Mouse (Mus musculus): ENCODE measurements around the gene Zxdc.

The Zxdc gene

DNA sequence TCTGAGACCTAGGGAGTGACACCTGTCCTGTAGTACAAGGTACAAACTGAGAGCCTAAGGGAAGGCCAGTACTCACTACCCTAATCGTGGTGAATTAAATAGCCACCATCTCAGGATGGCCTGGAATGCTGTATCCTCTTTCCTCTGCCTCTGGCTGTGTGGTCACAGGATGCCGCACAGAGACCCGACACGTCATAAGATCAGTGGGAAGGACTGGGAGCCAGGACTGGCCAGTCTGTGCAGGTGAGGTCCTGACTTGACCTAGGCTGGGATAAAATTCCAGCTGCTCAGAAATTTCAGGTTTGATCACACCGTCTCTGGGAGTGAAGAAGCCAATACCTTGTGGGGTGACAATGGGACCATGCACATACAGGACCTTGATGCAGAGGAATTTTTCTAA is 82.2 kb downstream of the Zxdc start:
- no peak for DNase-seq (ENCODE audit: low read depth, low spot score)

DNA sequence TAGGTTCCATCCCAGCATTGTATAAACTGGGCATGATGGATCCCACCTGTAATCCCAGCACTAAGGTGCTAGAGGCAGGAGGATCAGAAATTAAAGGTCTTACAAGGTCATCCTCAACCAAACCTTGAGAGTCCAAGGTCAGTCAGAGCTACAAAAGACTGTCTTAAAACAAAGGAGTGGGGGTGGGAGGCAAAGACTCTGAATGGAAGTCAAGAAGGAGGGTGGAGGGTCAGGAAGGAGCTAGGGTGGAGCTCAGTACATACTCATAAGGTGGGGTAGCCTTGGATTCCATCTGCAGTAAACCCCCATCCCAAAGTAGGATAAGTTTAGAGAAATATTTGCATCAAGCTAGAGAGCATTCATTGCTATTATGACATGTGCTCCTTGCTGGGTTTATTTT is 83.3 kb downstream of the Zxdc start:
- DNase-seq (ENCODE audit: low read depth, low spot score), result no peak
